Mouse (Mus musculus) forebrain, embryonic 13.5 days (tissue): ENCODE results near the gene Zfp653. TPM values are rescaled to one million over a fixed set of nuclear protein-coding genes. Genes with fewer than 3 reads are reported as not detected.

Experiments
- ATAC-seq: fragments of 200-750 bp; cut with Nextera tagmentation; 2 replicates; pipeline ENCODE4 v1.8.0; 2017
- H3K27ac ChIP-seq: fragments of 300-500 bp; sonication (generic); 2 replicates; pipeline ENCODE4 v1.5.1; 2015; ENCODE audit warnings: inconsistent platforms, mild to moderate bottlenecking, moderate library complexity
- H3K27me3 ChIP-seq: fragments of 300-500 bp; sonication (generic); 2 replicates; pipeline ENCODE4 v1.6.1; 2015; ENCODE audit warnings: mild to moderate bottlenecking, inconsistent platforms
- H3K36me3 ChIP-seq: fragments of 300-500 bp; sonication (generic); 2 replicates; pipeline ENCODE4 v1.6.1; 2015; ENCODE audit warnings: mild to moderate bottlenecking, inconsistent platforms; ENCODE audit not compliant: poor library complexity, severe bottlenecking
- H3K4me1 ChIP-seq: fragments of 300-500 bp; sonication (generic); 2 replicates; pipeline ENCODE4 v1.6.1; 2015; ENCODE audit warnings: inconsistent platforms
- H3K4me2 ChIP-seq: fragments of 300-500 bp; sonication (generic); 2 replicates; pipeline ENCODE4 v1.6.1; 2015; ENCODE audit warnings: inconsistent platforms, mild to moderate bottlenecking, moderate library complexity
- H3K4me3 ChIP-seq: fragments of 300-500 bp; sonication (generic); 2 replicates; pipeline ENCODE4 v1.5.1; 2015; ENCODE audit warnings: mild to moderate bottlenecking, inconsistent platforms
- H3K9ac ChIP-seq: fragments of 300-500 bp; sonication (generic); 2 replicates; pipeline ENCODE4 v1.6.1; 2015; ENCODE audit warnings: mild to moderate bottlenecking, inconsistent platforms
- H3K9me3 ChIP-seq: fragments of 300-500 bp; sonication (generic); replicated peaks from 2 replicates; pipeline ENCODE4 v1.6.1; 2016; ENCODE audit warnings: inconsistent platforms
- WGBS: fragments of 180-500 bp; shearing (Covaris S2); methylation state at CpG from one replicate; pipeline ENCODE4 v1.1.7; 2015; 5-methylcytosine and 5-hydroxymethylcytosine counted together
- polyA plus RNA-seq: library from polyadenylated mRNA; unstranded; fragments of >200 nt; fragmentation: Nextera tagmentation; extraction: Ambion mirVana; gene quantifications from 2 replicates; pipeline ENCODE4 v1.2.1, GENCODE M21; 2015

Gene Zfp653
- polyA plus RNA-seq, 1 experiment from 2014 or later = 17.1 TPM

GRCm38 (mm10) chr9:22050351-22050889, 20.8 kb downstream of the Zfp653 start:
- H3K9ac ChIP-seq = peak overlapping the region; percentile 99
- H3K36me3 ChIP-seq = peaks cover 7% of the 10 kb centered on the region; the same call in 1 of the 2 replicates
- peak overlapping the region; percentile 94 for H3K27ac ChIP-seq
- peaks cover 44% of the 10 kb centered on the region for H3K4me1 ChIP-seq
- H3K27me3 ChIP-seq = peaks cover 4% of the 10 kb centered on the region; the same call in 1 of the 2 replicates
- H3K4me3 ChIP-seq = peak overlapping the region; percentile 96
- H3K9me3 ChIP-seq = no peaks in the 10 kb centered on the region
- H3K4me2 ChIP-seq = peak overlapping the region; percentile 67
- under 1% methylated on average over 25 of the region's 43 CpGs for WGBS
- peak; percentile 49; the same call in 1 of the 2 replicates for ATAC-seq

- Histone ChIP-seq H3K4me3 (peak overlapping the region; percentile 96), H3K9ac (peak overlapping the region; percentile 99), H3K27me3 (peaks cover 4% of the 10 kb centered on the region; the same call in 1 of the 2 replicates), H3K9me3 (no peaks in the 10 kb centered on the region), H3K27ac (peak overlapping the region; percentile 94), H3K4me1 (peaks cover 46% of the 10 kb centered on the region), H3K36me3 (peaks cover 8% of the 10 kb centered on the region; the same call in 1 of the 2 replicates), H3K4me2 (peak overlapping the region; percentile 67)
- WGBS = 21% methylated on average over 4 of the region's 4 CpGs
- ATAC-seq = no peak
Observed at GRCm38 (mm10) chr9:22049721-22050270, 21.4 kb downstream of the Zfp653 start.

GRCm38 (mm10) chr9:22049315-22049714, 21.9 kb downstream of the Zfp653 start:
- no peak for ATAC-seq
- 45% methylated on average over 11 of the region's 11 CpGs for WGBS
- peak overlapping the region; percentile 96 for H3K4me3 ChIP-seq

GRCm38 (mm10) chr9:22047329-22047728, 23.8 kb downstream of the Zfp653 start:
- Histone ChIP-seq H3K9me3 (no peaks in the 10 kb centered on the region), H3K4me2 (peak overlapping the region; percentile 30), H3K4me3 (no peak overlapping the region), H3K27ac (no peak overlapping the region), H3K36me3 (peaks cover 11% of the 10 kb centered on the region; the same call in 1 of the 2 replicates), H3K9ac (0 out of 2 replicates have a peak overlapping the region, but pooled peaks have one; percentile 26), H3K4me1 (peaks cover 45% of the 10 kb centered on the region), H3K27me3 (no peaks in the 10 kb centered on the region)
- ATAC-seq = no peak
- 62% methylated on average over 9 of the region's 9 CpGs for WGBS

More at GRCm38 (mm10) chr9:22049315-22049714, 21.9 kb downstream of the Zfp653 start:
- Histone ChIP-seq H3K9me3 (no peaks in the 10 kb centered on the region), H3K27ac (peak overlapping the region; percentile 94), H3K4me1 (peaks cover 43% of the 10 kb centered on the region), H3K27me3 (peaks cover 4% of the 10 kb centered on the region; the same call in 1 of the 2 replicates), H3K4me2 (peak overlapping the region; percentile 67), H3K9ac (peak overlapping the region; percentile 99), H3K36me3 (peaks cover 9% of the 10 kb centered on the region; the same call in 1 of the 2 replicates)

GRCm38 (mm10) chr9:22041832-22042231, 29.3 kb downstream of the Zfp653 start:
- no peak overlapping the region for H3K4me3 ChIP-seq

GRCm38 (mm10) chr9:22037826-22038225, 33.4 kb downstream of the Zfp653 start:
- no peak overlapping the region for H3K4me3 ChIP-seq
- no peaks in the 10 kb centered on the region for H3K9me3 ChIP-seq
- no peaks in the 10 kb centered on the region for H3K27me3 ChIP-seq
- no peak overlapping the region for H3K9ac ChIP-seq
- no peak overlapping the region for H3K4me2 ChIP-seq
- H3K27ac ChIP-seq = no peak overlapping the region
- no peak for ATAC-seq
- WGBS = 94% methylated on average over 10 of the region's 10 CpGs
- H3K4me1 ChIP-seq = peaks cover 25% of the 10 kb centered on the region
- H3K36me3 ChIP-seq = peaks cover 39% of the 10 kb centered on the region

More at GRCm38 (mm10) chr9:22041832-22042231, 29.3 kb downstream of the Zfp653 start:
- no peak for ATAC-seq
- H3K27me3 ChIP-seq = no peaks in the 10 kb centered on the region
- no peaks in the 10 kb centered on the region for H3K9me3 ChIP-seq
- H3K27ac ChIP-seq = no peak overlapping the region
- H3K9ac ChIP-seq = no peak overlapping the region
- 72% methylated on average over 2 of the region's 2 CpGs for WGBS
- H3K4me1 ChIP-seq = 0 out of 2 replicates have a peak, but pooled peaks cover 7% of the 10 kb centered on the region
- H3K36me3 ChIP-seq = peaks cover 11% of the 10 kb centered on the region; the same call in 1 of the 2 replicates
- H3K4me2 ChIP-seq = no peak overlapping the region

GRCm38 (mm10) chr9:22035300-22036044, 35.7 kb downstream of the Zfp653 start:
- no peaks in the 10 kb centered on the region for H3K9me3 ChIP-seq
- H3K27me3 ChIP-seq = no peaks in the 10 kb centered on the region
- no peak overlapping the region for H3K4me3 ChIP-seq
- H3K4me2 ChIP-seq = no peak overlapping the region
- peak overlapping the region; percentile 54 for H3K27ac ChIP-seq
- H3K36me3 ChIP-seq = peaks cover 62% of the 10 kb centered on the region
- ATAC-seq = peak; percentile 54
- 35% methylated on average over 6 of the region's 6 CpGs for WGBS
- H3K4me1 ChIP-seq = peaks cover 21% of the 10 kb centered on the region
- no peak overlapping the region for H3K9ac ChIP-seq

GRCm38 (mm10) chr9:22030386-22030785, 40.8 kb downstream of the Zfp653 start:
- no peaks in the 10 kb centered on the region for H3K27me3 ChIP-seq
- H3K9me3 ChIP-seq = no peaks in the 10 kb centered on the region
- H3K36me3 ChIP-seq = peaks cover 96% of the 10 kb centered on the region
- peaks cover 25% of the 10 kb centered on the region for H3K4me1 ChIP-seq
- no peak for ATAC-seq
- no peak overlapping the region for H3K27ac ChIP-seq
- no peak overlapping the region for H3K4me2 ChIP-seq
- WGBS = 94% methylated on average over 9 of the region's 9 CpGs
- H3K9ac ChIP-seq = no peak overlapping the region
- H3K4me3 ChIP-seq = no peak overlapping the region

GRCm38 (mm10) chr9:22028467-22028866, 42.7 kb downstream of the Zfp653 start:
- Histone ChIP-seq H3K4me1 (peaks cover 17% of the 10 kb centered on the region), H3K27me3 (no peaks in the 10 kb centered on the region), H3K4me3 (no peak overlapping the region), H3K36me3 (peaks cover 96% of the 10 kb centered on the region), H3K4me2 (no peak overlapping the region), H3K9me3 (no peaks in the 10 kb centered on the region), H3K9ac (no peak overlapping the region), H3K27ac (no peak overlapping the region)
- 18% methylated on average over 7 of the region's 7 CpGs for WGBS
- ATAC-seq = no peak

GRCm38 (mm10) chr9:22024592-22024991, 46.6 kb downstream of the Zfp653 start:
- Histone ChIP-seq H3K27me3 (no peaks in the 10 kb centered on the region), H3K9me3 (no peaks in the 10 kb centered on the region), H3K27ac (no peak overlapping the region), H3K4me2 (no peak overlapping the region), H3K4me1 (peaks cover 17% of the 10 kb centered on the region), H3K4me3 (no peak overlapping the region), H3K36me3 (peaks cover 80% of the 10 kb centered on the region), H3K9ac (no peak overlapping the region)
- WGBS = 63% methylated on average over 8 of the region's 8 CpGs
- ATAC-seq = no peak

- Histone ChIP-seq H3K27me3 (no peaks in the 10 kb centered on the region), H3K27ac (no peak overlapping the region), H3K9ac (no peak overlapping the region), H3K4me3 (no peak overlapping the region), H3K4me1 (no peaks in the 10 kb centered on the region), H3K4me2 (no peak overlapping the region), H3K36me3 (peaks cover 74% of the 10 kb centered on the region), H3K9me3 (no peaks in the 10 kb centered on the region)
- no peak for ATAC-seq
- 83% methylated on average over 7 of the region's 7 CpGs for WGBS
Observed at GRCm38 (mm10) chr9:22017208-22017825, 53.9 kb downstream of the Zfp653 start.

GRCm38 (mm10) chr9:22016245-22016644, 54.9 kb downstream of the Zfp653 start:
- Histone ChIP-seq H3K27me3 (no peaks in the 10 kb centered on the region), H3K27ac (no peak overlapping the region), H3K4me2 (no peak overlapping the region), H3K9me3 (no peaks in the 10 kb centered on the region), H3K4me3 (no peak overlapping the region), H3K9ac (no peak overlapping the region), H3K4me1 (no peaks in the 10 kb centered on the region), H3K36me3 (peaks cover 82% of the 10 kb centered on the region)
- no peak for ATAC-seq
- 65% methylated on average over 10 of the region's 10 CpGs for WGBS
